Mouse (Mus musculus) thymus, adult 2 months (tissue): Measurements from ENCODE around the gene Tk1. TPM values are rescaled to one million over a fixed set of nuclear protein-coding genes. Genes with fewer than 3 reads are reported as not detected.

ENCODE experiments used
- DNase-seq: peaks from one replicate; pipeline ENCODE4 v3.0.0; 2021
- H3K27ac ChIP-seq: fragments of 200-500 bp; 2 replicates; pipeline ENCODE4 v1.5.1; 2012; ENCODE audit warnings: low read length, control low read depth; ENCODE audit not compliant: control insufficient read depth, insufficient read depth
- H3K27me3 ChIP-seq: fragments of 200-500 bp; 2 replicates; pipeline ENCODE4 v1.6.1; 2012; ENCODE audit warnings: mild to moderate bottlenecking, low read length, moderate library complexity, mixed read lengths; ENCODE audit not compliant: control insufficient read depth, insufficient read depth
- H3K36me3 ChIP-seq: fragments of 200-500 bp; 2 replicates; pipeline ENCODE4 v1.6.1; 2012; ENCODE audit warnings: mild to moderate bottlenecking, low read length, moderate library complexity; ENCODE audit not compliant: control insufficient read depth, insufficient read depth
- H3K4me1 ChIP-seq: fragments of 200-500 bp; replicated peaks from 2 replicates; pipeline ENCODE4 v1.6.1; 2012; ENCODE audit warnings: low read length; ENCODE audit not compliant: control insufficient read depth, insufficient read depth
- H3K4me3 ChIP-seq: fragments of 200-500 bp; 2 replicates; pipeline ENCODE4 v1.5.1; 2012; ENCODE audit warnings: mild to moderate bottlenecking, low read length, control low read depth, moderate library complexity; ENCODE audit not compliant: control insufficient read depth, insufficient read depth
- CTCF ChIP-seq: fragments of 200-500 bp; IDR thresholded peaks from 2 replicates; pipeline ENCODE4 v1.5.1; 2012; ENCODE audit warnings: mild to moderate bottlenecking, control low read depth, low read length, moderate library complexity, borderline replicate concordance; ENCODE audit not compliant: control insufficient read depth, poor library complexity, insufficient read depth; ENCODE audit errors: extremely low read depth
- POLR2A ChIP-seq: fragments of 200-500 bp; IDR thresholded peaks from 2 replicates; pipeline ENCODE4 v1.6.1; 2012; ENCODE audit warnings: mild to moderate bottlenecking, low read length, control low read depth, moderate library complexity; ENCODE audit not compliant: control insufficient read depth, poor library complexity, insufficient read depth; ENCODE audit errors: extremely low read depth
- WGBS: fragments of 180-500 bp; shearing (Covaris S2); methylation state at CpG from one replicate; pipeline ENCODE4 v1.1.7; 2018; 5-methylcytosine and 5-hydroxymethylcytosine counted together
- polyA plus RNA-seq: library from polyadenylated mRNA; depleted of rRNA; stranded (reverse); fragments of >200 nt; gene quantifications from 2 replicates; pipeline ENCODE4 v1.2.3, GENCODE M21; 2012

Gene Tk1
- polyA plus RNA-seq, 1 experiment: 130 TPM

DNA sequence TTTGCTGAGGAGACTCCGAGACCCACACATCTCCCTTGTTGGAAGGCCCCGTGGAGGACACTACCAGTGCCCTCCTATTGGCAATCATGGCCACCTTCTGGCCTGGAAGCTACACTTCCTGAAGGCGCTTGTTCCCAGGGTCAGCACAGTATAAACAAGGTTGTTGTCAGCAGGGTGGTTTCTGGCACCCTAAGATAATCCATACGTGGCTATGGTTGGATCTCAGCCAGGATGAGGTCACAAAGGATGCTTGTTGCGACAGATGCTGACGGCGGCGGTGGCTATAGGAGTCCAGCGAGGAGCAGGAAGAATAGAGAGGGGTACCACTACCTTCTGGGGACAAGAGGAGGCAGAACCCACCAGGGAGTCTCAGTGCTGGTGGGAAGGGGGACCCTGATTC, 4.5 kb upstream of the Tk1 start:
- no peak for DNase-seq
- no peak overlapping the region for H3K27ac ChIP-seq
- no peaks in the 10 kb centered on the region for H3K36me3 ChIP-seq
- TF ChIP-seq POLR2A (no peak), CTCF (no peak)
- no peaks in the 10 kb centered on the region for H3K27me3 ChIP-seq
- H3K4me3 ChIP-seq: no peak overlapping the region
- 92% methylated on average over 9 of the region's 9 CpGs for WGBS
- peaks cover 50% of the 10 kb centered on the region for H3K4me1 ChIP-seq

GRCm38 (mm10) chr11:117829671-117830215, 3.9 kb upstream of the Tk1 start:
- peaks cover 56% of the 10 kb centered on the region for H3K4me1 ChIP-seq
- no peak for DNase-seq
- TF ChIP-seq CTCF: no peak
- no peak for TF ChIP-seq POLR2A
- 89% methylated on average over 2 of the region's 2 CpGs for WGBS
- no peaks in the 10 kb centered on the region for H3K36me3 ChIP-seq
- H3K27me3 ChIP-seq: no peaks in the 10 kb centered on the region
- no peak overlapping the region for H3K27ac ChIP-seq
- no peak overlapping the region for H3K4me3 ChIP-seq

GRCm38 (mm10) chr11:117828888-117829604, 3.2 kb upstream of the Tk1 start:
- peaks cover 62% of the 10 kb centered on the region for H3K4me1 ChIP-seq
- H3K27me3 ChIP-seq: no peaks in the 10 kb centered on the region
- WGBS: 80% methylated on average over 9 of the region's 9 CpGs
- H3K27ac ChIP-seq: peak overlapping the region; percentile 90
- DNase-seq: no peak
- TF ChIP-seq POLR2A: no peak
- no peak for TF ChIP-seq CTCF
- H3K36me3 ChIP-seq: no peaks in the 10 kb centered on the region
- H3K4me3 ChIP-seq: no peak overlapping the region

DNA sequence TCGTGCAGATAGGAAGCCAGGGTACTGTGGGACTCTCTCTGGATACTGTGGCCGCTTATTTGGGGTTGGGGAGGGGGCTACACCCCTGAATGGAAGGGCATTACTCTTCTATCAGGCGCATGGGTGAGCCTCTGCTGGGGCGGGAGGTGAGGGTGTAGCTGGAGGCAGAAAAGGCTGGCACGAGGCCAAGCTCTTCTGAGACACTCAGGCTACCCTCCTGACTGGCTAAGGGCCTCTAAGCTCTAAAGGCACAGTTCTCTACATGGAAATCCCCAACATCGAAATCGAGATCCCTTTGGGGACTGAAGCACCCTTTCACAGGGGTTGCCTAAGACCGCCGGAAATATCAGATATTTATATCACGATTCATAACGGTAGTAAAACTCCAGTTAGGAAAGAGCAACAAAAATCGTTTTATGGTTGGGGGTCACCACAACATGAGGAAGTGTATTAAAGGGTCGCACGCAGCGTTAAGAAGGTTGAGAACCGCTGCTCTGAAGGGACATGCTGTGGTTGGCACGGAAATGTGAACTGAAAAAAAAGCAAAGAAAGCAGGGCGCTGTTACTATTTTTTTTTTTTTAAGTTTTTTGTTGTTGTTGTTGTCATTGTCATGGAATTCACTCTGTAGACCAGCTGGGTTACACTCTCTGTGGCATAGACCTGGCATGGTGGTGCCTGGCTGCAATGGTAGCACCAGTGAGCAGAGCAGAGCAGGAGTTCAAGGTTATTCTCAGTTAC, 2.4 kb upstream of the Tk1 start:
- no peak for TF ChIP-seq POLR2A
- TF ChIP-seq CTCF: no peak
- Histone ChIP-seq H3K27ac (peak overlapping the region; percentile 90), H3K27me3 (no peaks in the 10 kb centered on the region), H3K4me3 (peak overlapping the region; percentile 8; the same call in 1 of the 2 replicates), H3K36me3 (no peaks in the 10 kb centered on the region), H3K4me1 (peaks cover 64% of the 10 kb centered on the region)
- peak; percentile 49 for DNase-seq
- WGBS: 19% methylated on average over 18 of the region's 18 CpGs

DNA sequence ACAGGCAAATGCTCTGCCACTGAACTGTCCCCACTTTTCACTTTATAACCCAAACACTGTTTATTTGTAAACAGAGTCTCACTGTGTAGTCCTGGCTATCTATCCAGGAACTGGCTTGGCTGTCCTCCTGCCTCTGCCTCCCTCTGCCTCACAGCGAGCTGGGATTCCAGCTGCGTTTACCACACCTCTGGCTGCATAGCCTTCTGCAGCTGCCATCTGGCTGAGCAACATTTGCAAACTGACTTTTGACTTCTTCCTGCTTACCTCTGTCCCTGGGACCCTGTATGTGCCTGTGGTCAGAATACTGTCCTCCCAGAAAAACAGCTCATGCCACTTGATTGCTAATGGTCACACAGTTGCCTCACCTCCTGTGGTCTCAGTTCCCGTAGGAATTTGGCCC, 1.5 kb upstream of the Tk1 start:
- TF ChIP-seq POLR2A (no peak), CTCF (no peak)
- H3K27ac ChIP-seq: peak overlapping the region; percentile 90
- no peaks in the 10 kb centered on the region for H3K36me3 ChIP-seq
- 28% methylated on average over 3 of the region's 3 CpGs for WGBS
- H3K4me3 ChIP-seq: no peak overlapping the region; the same call in 1 of the 2 replicates
- H3K4me1 ChIP-seq: peaks cover 60% of the 10 kb centered on the region
- DNase-seq: peak; percentile 36
- no peaks in the 10 kb centered on the region for H3K27me3 ChIP-seq

DNA sequence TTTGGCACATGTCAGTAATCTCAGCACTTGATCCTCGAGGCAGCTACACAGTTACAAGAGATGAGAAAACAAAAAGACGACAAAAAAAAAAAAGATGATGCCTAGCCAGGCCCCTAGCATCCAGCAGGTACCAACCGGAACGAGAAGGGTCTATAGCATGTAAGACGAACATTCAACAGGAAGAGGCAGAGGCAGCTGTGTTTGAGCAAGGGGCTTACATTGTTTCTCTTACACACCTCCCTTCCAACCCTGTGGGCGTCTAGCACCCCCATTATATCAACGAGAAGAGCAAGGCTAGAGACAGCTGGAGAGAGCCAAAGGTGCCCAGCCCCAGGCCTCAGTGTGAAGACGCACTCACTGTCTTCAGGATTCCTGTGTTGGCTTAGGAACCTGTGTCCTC, 1.0 kb upstream of the Tk1 start:
- TF ChIP-seq CTCF: no peak
- TF ChIP-seq POLR2A: no peak
- DNase-seq: peak; percentile 27
- Histone ChIP-seq H3K36me3 (no peaks in the 10 kb centered on the region), H3K27me3 (no peaks in the 10 kb centered on the region), H3K4me1 (peaks cover 60% of the 10 kb centered on the region), H3K4me3 (no peak overlapping the region), H3K27ac (peak overlapping the region; percentile 90)
- WGBS: 36% methylated on average over 8 of the region's 8 CpGs
